Comparison of ENCODE assay signal across 24 mouse cellular contexts in the genomic region with DNA sequence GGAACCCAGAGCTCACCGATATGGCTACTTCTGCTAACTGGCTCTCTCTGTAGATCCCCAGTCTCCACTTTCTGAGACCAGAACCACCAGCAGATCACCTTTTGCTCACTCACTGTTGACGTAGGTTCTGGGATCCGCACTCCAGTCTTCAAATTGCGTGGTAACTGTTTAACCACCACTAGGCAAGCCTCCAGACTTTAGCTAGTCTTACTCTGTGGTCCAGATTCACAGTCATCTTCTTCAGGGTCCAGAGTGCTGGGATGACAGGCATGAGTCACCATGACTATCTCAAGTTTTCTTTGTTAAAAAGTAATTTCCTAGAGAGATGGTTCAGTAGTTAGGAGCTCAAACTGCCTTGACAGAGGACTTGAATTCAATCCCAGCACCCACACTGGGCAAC. TPM values are rescaled to one million over a fixed set of nuclear protein-coding genes. Genes with fewer than 3 reads are reported as not detected.
A peak's percentile ranks its signal among the peaks of the same experiment; 100 is the strongest.
DNase-seq lines count a peak whose midpoint lies in the region; ATAC-seq and TF ChIP-seq lines count a peak whose summit lies in the region.
"Had no signal": no experiment of that assay in that cellular context is flagged by ENCODE, and none has a peak within 500 bp of the region (broad histone marks: within the 10 kb centered on the region; RNA-seq: fewer than 3 reads in every experiment).

No protein-coding gene starts in this region.

- no peak overlapping the region for H3K27ac ChIP-seq in kidney, embryonic 16.5 days (ENCODE audit: low read length)
- no peak overlapping the region for H3K27ac ChIP-seq in kidney, embryonic 14.5 days (ENCODE audit: low read depth, low read length)
- H3K27ac ChIP-seq in limb, embryonic 10.5 days: no peak overlapping the region
- H3K27ac ChIP-seq: embryonic facial prominence, embryonic 13.5 days; forebrain, embryonic 12.5 days; heart, adult 2 months; heart, embryonic 15.5 days; hindbrain, embryonic 10.5 days; hindbrain, embryonic 14.5 days had no signal

- H3K9me3 ChIP-seq in kidney, embryonic 16.5 days (ENCODE audit: low read length): 0 out of 2 replicates have a peak, but pooled peaks cover 4% of the 10 kb centered on the region
- H3K9me3 ChIP-seq in kidney, embryonic 14.5 days (ENCODE audit: control insufficient read depth, low read length): 0 out of 2 replicates have a peak, but pooled peaks cover 3% of the 10 kb centered on the region
- H3K9me3 ChIP-seq in limb, embryonic 10.5 days (replicated peaks): no peaks in the 10 kb centered on the region
- H3K9me3 ChIP-seq: embryonic facial prominence, embryonic 13.5 days; G1E; heart, embryonic 15.5 days; hindbrain, embryonic 10.5 days had no signal

- 89% methylated on average over 4 of the region's 4 CpGs for WGBS in kidney, embryonic 16.5 days
- 87% methylated on average over 4 of the region's 4 CpGs for WGBS in kidney, embryonic 14.5 days
- 94% methylated on average over 4 of the region's 4 CpGs for WGBS in limb, embryonic 10.5 days
- WGBS in lung, adult 2 months: 85% methylated on average over 4 of the region's 4 CpGs

- no peak overlapping the region for H3K4me2 ChIP-seq in kidney, embryonic 16.5 days (replicated peaks; ENCODE audit: low read depth, low read length)
- H3K4me2 ChIP-seq in kidney, embryonic 14.5 days (replicated peaks; ENCODE audit: low read depth, low read length): no peak overlapping the region
- H3K4me2 ChIP-seq: embryonic facial prominence, embryonic 13.5 days; forebrain, embryonic 12.5 days; heart, embryonic 11.5 days; heart, embryonic 15.5 days; hindbrain, embryonic 14.5 days had no signal

- H3K4me1 ChIP-seq in kidney, embryonic 16.5 days (ENCODE audit: insufficient read depth, low read length): no peaks in the 10 kb centered on the region
- H3K4me1 ChIP-seq in kidney, embryonic 14.5 days (ENCODE audit: control insufficient read depth, insufficient read depth, low read length): no peaks in the 10 kb centered on the region
- no peaks in the 10 kb centered on the region for H3K4me1 ChIP-seq in limb, embryonic 10.5 days
- H3K4me1 ChIP-seq in lung, adult 2 months (ENCODE audit: control insufficient read depth, insufficient read depth, low read length): no peaks in the 10 kb centered on the region
- H3K4me1 ChIP-seq: embryonic facial prominence, embryonic 13.5 days; forebrain, embryonic 12.5 days; heart, embryonic 15.5 days; hindbrain, embryonic 10.5 days had no signal

- TF ChIP-seq CTCF in lung, adult 2 months (IDR thresholded peaks at IDR 0.05; ENCODE audit: insufficient read depth, low read length): no peak

- ATAC-seq in kidney, embryonic 16.5 days (ENCODE audit: low FRiP score, low TSS enrichment): no peak
- no peak for ATAC-seq in kidney, embryonic 14.5 days (ENCODE audit: low FRiP score, low TSS enrichment)
- ATAC-seq: activated CD4-positive, CD25-positive, alpha-beta regulatory T cell, adult 4 months; CD4-positive, CD25-positive, alpha-beta regulatory T cell, adult 4 months; forebrain, embryonic 16.5 days had no signal

- H3K9ac ChIP-seq in kidney, embryonic 16.5 days (replicated peaks; ENCODE audit: low read length): no peak overlapping the region
- H3K9ac ChIP-seq in kidney, embryonic 14.5 days (ENCODE audit: low read depth, low read length): no peak overlapping the region
- H3K9ac ChIP-seq: embryonic facial prominence, embryonic 13.5 days; forebrain, embryonic 12.5 days; heart, embryonic 15.5 days; hindbrain, embryonic 14.5 days had no signal

- TF ChIP-seq POLR2A in lung, adult 2 months (IDR thresholded peaks at IDR 0.05; ENCODE audit: borderline replicate concordance, extremely low read depth, low read depth, low read length): no peak

- no peaks in the 10 kb centered on the region for H3K36me3 ChIP-seq in kidney, embryonic 16.5 days (ENCODE audit: insufficient read depth, low read length)
- no peaks in the 10 kb centered on the region for H3K36me3 ChIP-seq in kidney, embryonic 14.5 days (ENCODE audit: control insufficient read depth, insufficient read depth, low read length)
- H3K36me3 ChIP-seq in limb, embryonic 10.5 days: no peaks in the 10 kb centered on the region
- H3K36me3 ChIP-seq: embryonic facial prominence, embryonic 13.5 days; forebrain, embryonic 12.5 days; G1E; heart, embryonic 15.5 days; hindbrain, embryonic 10.5 days had no signal

- DNase-seq in kidney, adult 11 months: peak; percentile 53
- peak; percentile 71 for DNase-seq in kidney, adult 9 months
- DNase-seq in NIH3T3 (ENCODE audit: low read depth): peak; percentile 65
- DNase-seq in limb, embryonic 10.5 days (ENCODE audit: low spot score): no peak
- no peak for DNase-seq in lung, adult 2 months
- DNase-seq: adrenal gland, postnatal 25 days; B cell, adult 2 months; cerebellum, adult 18-20 months; cerebellum, adult 9-11 months; cerebellum, postnatal 36 days; gastrocnemius, postnatal 10 days; heart, adult 2 months had no signal

- no peak overlapping the region for H3K4me3 ChIP-seq in kidney, embryonic 16.5 days (ENCODE audit: low read length)
- no peak overlapping the region for H3K4me3 ChIP-seq in kidney, embryonic 14.5 days (ENCODE audit: low read length)
- H3K4me3 ChIP-seq in limb, embryonic 10.5 days: no peak overlapping the region
- no peak overlapping the region for H3K4me3 ChIP-seq in lung, adult 2 months (replicated peaks; ENCODE audit: extremely low read depth, low read depth, low read length)
- H3K4me3 ChIP-seq: embryonic facial prominence, embryonic 13.5 days; forebrain, embryonic 12.5 days; heart, adult 2 months; heart, embryonic 15.5 days; hindbrain, embryonic 10.5 days had no signal

- no peaks in the 10 kb centered on the region for H3K27me3 ChIP-seq in kidney, embryonic 16.5 days (ENCODE audit: insufficient read depth, low read length)
- no peaks in the 10 kb centered on the region for H3K27me3 ChIP-seq in kidney, embryonic 14.5 days (ENCODE audit: control insufficient read depth, insufficient read depth, low read length)
- no peaks in the 10 kb centered on the region for H3K27me3 ChIP-seq in limb, embryonic 10.5 days (ENCODE audit: low read depth, poor library complexity, severe bottlenecking)
- H3K27me3 ChIP-seq: embryonic facial prominence, embryonic 13.5 days; forebrain, embryonic 12.5 days; heart, embryonic 15.5 days had no signal

RNA-seq across cellular contexts. Expression of gene Myom1, which starts 58.7 kb away (rescaled TPM):
- 4.5 and 4.7 TPM in 2 replicates for polyA plus RNA-seq in kidney, embryonic 16.5 days (2015; fragmentation: Nextera tagmentation; extraction: Ambion mirVana)
- 3.0 and 3.6 TPM in 2 replicates for polyA plus RNA-seq in kidney, embryonic 14.5 days (2014; fragmentation: Nextera tagmentation; extraction: Ambion mirVana)
- 2.5 and 4.2 TPM in 2 replicates for polyA plus RNA-seq in limb, embryonic 10.5 days (2016; fragmentation: Nextera tagmentation; extraction: Ambion mirVana)
- polyA plus RNA-seq in lung, adult 2 months (2012; rRNA removed): 6.3 and 18.6 TPM in 2 replicates

RNA-seq across cellular contexts. Expression of gene Myl12a, which starts 58.9 kb away (rescaled TPM):
- polyA plus RNA-seq in kidney, embryonic 16.5 days (2015; fragmentation: Nextera tagmentation; extraction: Ambion mirVana): 680 and 696 TPM in 2 replicates
- polyA plus RNA-seq in kidney, embryonic 14.5 days (2014; fragmentation: Nextera tagmentation; extraction: Ambion mirVana): 648 and 687 TPM in 2 replicates
- polyA plus RNA-seq in limb, embryonic 10.5 days (2016; fragmentation: Nextera tagmentation; extraction: Ambion mirVana): 478 and 483 TPM in 2 replicates
- polyA plus RNA-seq in lung, adult 2 months (2012; rRNA removed): 219 and 296 TPM in 2 replicates

Comparison
In these comparisons a context has a peak if more than half of its experiments do, and no peak if none do; other contexts are left out.
1. DNase-seq: peak in kidney, adult 11 months (single experiment), kidney, adult 9 months (single experiment) and NIH3T3 (single experiment); none in limb, embryonic 10.5 days (single experiment) and lung, adult 2 months (single experiment).